Mouse (Mus musculus) cerebellum, postnatal 10 days (tissue): ENCODE measurements around the gene Letmd1.
"Not testable (repeated sequence)": the region's sequence is repeated elsewhere in the genome, so short reads cannot be mapped to it uniquely, and the experiment has no call there.

Source experiments
- DNase-seq, 2 experiments: peaks; one replicate each; pipeline ENCODE4 v3.0.0; 2021; ENCODE audit warnings: mixed read lengths in 2 of 2

Gene Letmd1

DNA sequence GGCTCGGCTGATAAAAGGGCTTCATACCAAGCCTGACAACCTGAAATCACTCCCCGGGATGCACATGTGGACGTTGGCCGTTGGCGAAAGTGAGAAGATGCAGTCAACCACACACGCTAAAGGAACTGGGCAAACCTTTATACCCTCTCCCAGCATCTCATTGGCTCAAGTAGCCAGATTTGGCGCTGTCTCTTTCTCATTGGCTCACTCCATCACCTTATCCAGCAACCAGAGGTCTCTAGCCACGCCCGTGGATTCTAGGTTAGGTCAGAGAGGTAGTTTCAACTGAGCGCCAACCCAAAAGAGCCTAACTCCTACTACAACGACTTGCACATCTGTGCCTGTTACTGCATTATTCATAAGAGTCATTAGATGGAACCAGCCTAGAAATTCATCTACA lies 16.3 kb upstream of the Letmd1 start:
- no peak for DNase-seq

GRCm38 (mm10) chr15:100456356-100456991 lies 12.3 kb upstream of the Letmd1 start:
- DNase-seq: no peak

DNA sequence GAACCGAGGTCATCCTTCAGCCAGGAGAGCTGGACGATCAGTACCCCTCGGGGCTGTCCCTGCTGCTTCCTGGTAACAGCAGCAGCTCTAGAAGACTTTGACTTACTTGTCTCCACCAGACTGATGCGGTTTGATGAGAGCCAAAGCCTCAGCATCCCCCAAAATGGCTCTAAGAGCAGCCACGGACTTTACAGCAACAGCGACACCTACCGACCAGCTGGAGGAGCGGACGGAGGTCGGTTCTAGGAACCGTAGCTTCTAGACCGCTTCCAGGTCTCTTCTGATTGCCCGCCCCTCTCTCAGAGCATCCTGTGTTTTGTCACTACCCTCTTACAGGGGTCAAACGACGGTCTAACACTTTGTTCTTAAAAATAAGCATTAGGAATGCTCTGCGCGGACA lies 11.5 kb upstream of the Letmd1 start:
- peak; percentile 88 to 91 for DNase-seq

- DNase-seq: peak; percentile 81 to 87
These were observed 10.8 kb upstream of the Letmd1 start for GRCm38 (mm10) chr15:100458055-100458454.

GRCm38 (mm10) chr15:100460942-100461341 lies 7.9 kb upstream of the Letmd1 start:
- DNase-seq: no peak

DNA sequence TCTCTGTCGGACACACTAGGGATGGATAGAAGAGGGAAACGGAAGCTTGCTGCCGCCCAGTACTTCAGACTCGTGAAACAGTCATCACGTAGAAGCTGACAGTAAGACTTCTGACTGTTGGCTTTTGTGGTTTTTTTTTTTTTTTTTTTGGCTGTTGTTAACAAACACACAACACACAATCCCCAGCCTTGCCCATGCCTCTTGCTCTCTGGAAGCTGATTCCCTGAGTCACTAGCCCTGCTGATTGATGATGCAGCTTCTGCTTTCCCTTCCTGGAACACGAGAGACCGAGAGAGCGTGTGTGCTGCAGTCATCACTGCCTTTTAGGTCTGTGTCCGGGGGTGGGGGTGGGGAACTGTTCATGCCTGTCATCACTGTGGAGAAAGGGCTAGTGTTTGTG lies 7.2 kb upstream of the Letmd1 start:
- DNase-seq: no peak

DNA sequence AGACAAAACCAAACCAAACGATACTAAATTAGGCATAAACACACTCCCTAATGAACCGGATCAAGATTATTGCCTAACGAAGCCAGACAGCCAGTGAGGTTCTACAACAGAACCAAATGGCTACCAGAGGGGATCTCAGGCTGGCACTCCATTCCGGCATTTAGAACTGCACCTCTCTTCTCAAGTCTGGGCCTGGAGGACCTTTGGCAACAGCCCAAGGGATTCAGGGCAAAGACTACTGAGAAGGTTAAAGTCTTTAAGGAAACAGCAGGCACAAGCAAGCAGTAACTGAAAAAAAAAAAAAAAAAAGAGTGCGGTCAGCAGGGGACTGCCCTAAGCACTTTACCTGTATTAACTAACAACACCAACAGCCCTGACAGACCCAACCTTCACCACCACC lies 6.7 kb upstream of the Letmd1 start:
- DNase-seq: no peak

DNA sequence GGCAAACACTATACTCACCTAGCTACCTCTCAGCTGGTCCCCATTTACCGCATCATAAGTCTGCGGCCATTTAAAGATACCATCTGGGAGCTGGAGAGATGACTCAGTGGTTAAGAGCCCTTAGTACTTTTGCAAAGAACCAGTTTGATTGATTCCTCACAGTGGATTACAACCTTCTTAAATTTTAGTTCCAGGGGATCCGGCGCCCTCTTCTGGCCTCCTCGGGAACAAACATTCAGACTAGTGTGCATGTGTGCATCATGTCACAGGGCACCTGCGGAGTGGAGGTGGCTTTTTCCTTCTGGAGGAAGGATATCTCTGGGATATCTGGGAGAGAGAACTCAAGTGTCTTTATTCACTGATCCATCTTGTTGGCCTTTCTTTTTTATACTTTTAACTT lies 5.1 kb upstream of the Letmd1 start:
- DNase-seq: peak; percentile 86 to 87

GRCm38 (mm10) chr15:100465432-100465831 lies 3.4 kb upstream of the Letmd1 start:
- no peak for DNase-seq

DNA sequence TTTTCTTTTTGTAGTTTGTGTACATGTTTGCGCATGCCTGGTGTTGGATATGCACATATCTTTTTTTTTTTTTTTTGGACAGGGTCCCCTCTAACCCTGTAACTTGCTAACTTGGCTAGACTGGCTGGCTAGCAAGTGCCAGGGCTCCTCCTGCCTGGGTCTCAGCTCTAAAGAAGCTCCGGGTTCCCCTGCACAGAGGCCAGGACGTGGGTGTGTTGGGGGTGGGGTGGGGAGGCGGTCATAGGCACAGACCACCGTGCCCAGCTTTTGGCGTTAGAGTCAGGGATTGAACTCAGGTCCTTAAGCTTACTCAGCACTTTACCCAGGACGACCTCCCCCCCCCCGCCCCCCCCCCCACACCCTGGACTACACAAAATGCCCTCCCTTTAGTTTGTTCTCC lies 1.1 kb upstream of the Letmd1 start:
- DNase-seq: no peak

DNA sequence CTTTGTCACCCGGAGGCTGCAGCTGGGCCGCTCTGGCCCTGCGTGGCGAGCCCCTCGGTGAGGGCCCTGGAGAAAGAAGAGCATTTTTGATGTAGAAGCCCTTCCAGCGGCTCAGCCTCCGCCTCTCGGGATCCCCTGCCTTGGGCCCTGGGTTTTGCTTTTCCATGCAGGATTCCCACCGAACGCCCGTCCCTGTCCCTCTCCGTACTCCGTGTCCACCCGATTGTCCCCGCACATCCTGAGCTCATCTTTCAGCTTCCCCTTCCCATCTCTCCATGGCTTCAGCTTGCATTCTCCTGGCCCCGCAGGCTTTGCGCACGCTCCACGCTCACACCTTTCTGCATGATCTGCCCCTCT lies 344 bp downstream of the Letmd1 start:
- no peak for DNase-seq

DNA sequence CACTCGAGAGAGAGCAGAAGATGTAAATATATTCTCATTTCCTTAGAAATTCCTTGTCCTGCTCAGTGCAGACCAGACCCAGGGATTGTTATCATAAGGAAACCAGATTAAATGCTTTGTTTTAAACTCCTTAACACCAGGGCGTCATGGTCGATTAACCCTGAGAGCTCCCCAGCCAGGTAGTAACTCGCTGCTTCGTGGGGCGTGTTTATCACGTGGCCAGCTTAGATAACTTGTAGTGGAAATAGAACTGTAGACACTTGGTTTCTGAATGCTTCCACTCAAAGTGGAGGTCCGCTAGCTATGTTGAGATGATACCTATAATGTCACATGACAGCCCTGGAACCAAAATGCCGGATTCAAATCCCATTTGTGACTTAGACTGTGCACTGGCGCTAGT lies 1.2 kb downstream of the Letmd1 start:
- DNase-seq: no peak

- no peak for DNase-seq
These were observed 5.2 kb downstream of the Letmd1 start for GRCm38 (mm10) chr15:100473926-100474503.

GRCm38 (mm10) chr15:100478351-100478750 lies 9.5 kb downstream of the Letmd1 start:
- no peak for DNase-seq

DNA sequence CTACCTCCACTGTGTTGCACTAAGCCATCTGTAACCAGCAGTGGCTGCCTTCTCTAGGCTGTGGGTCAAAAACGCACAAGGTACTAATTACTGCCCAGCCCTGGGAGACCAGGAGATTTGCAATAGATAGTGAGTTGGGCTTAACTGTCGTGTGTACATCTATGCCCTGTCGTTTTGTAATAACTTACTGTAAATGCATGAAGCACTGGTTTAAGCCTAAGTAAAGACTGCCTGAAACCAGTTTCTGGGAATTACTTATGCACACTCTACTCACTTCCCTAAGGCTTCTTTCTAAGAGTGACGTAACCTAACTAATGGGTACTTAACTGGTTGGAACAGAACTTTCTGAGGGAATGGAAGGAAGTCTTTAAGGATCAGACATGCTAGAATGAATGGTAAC lies 10.1 kb downstream of the Letmd1 start:
- no peak for DNase-seq

- no peak for DNase-seq
These were observed 16.8 kb downstream of the Letmd1 start for GRCm38 (mm10) chr15:100485576-100485975.

DNA sequence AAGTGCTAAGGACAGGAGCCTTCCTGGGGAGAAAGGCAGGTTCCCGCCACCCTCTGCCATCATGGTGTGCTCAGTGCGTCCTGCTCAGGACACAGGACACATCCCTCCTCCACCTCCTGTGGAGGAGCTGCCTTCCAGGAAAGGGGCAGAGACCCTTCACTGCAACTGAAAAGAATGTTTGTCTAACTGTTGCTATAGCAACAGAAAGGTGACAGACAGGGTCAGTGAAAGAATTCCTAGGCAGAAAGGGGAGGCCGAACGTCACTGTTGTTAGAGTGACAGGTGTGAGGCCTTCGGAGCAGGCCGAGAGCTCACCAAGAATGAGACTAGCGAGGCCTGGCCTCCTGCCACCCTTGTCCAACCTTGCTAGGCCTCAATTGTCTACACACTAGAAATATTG lies 17.6 kb downstream of the Letmd1 start:
- no peak for DNase-seq

DNA sequence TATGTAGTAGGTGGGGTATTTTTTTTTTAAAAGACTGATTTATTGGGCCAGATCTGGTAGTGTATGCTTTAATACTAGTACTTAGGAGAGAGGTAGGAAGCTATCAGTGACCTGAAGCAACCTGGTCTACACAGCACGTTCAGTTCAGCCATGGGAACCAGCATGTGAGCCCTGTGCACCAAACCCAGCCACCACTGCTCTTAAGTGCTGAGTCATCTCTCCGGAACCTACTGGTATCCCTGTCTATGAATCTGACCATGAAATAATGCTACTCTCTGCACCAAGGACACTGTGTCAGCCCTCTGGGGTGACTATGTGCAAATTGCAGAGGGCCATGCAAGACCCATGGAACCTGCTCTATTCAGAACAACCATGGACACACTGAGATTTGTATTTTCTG lies 18.2 kb downstream of the Letmd1 start:
- no peak for DNase-seq

- not testable (repeated sequence) for DNase-seq
These were observed 19.5 kb downstream of the Letmd1 start for GRCm38 (mm10) chr15:100488297-100488696.

DNA sequence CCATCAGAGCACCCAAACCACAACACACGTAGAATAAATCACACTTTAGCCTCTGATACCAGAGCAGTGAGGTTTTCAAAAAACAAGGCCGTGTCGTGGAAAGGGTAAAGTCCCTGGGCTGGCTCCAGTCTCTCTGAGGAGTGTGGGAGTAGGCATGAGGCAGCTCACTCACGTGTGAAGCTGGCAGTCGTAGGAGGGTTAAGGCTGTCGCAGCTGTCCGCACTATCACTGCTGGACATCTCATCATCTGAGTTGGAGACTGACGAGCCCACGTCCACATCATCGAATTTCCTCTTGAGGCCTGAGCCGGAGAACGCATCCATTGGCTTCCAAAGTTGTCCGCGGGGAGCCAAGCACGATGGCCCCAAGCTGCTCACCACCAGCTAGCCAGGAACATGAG lies 20.4 kb downstream of the Letmd1 start:
- DNase-seq: no peak

DNA sequence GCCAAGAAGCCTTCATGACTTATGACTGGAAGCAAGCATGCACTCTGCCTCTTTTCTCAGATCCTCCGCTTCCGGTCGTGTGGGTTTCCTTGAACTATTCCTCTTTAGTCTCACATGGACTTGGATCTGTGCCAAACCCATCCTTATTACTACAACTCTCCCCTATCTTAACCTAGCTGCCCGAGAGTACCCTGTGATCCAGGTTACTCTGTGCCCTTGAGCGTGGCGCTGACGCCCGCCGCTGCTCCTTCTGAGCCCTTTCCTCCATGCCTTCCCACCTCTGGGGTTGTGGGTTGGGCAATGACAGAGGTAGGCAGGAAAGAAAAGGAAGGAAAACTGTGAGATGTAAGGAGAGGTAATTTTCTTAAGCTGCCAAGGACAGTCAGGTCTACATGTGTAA lies 23.1 kb downstream of the Letmd1 start:
- DNase-seq: peak in 1 of 2 experiments; percentile 46

DNA sequence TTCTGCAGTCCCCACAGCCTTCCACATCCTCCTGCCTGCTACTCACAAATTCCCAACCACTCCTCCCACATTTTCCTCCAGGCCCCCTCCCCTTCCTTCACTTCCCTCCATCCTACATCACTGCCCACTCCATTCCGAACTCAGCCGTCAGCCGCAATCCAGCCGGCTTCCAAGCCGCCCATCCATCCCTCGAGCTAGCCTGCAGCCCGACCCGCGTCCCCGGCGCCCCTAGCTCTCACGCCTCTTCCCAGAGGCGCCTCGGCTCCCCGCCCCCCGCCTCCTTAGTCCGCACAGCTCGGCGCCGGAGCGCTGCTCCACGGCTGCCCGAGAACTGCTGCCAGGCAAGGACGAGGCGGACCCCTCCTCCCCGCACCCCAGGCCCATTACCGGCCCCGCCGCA lies 25.8 kb downstream of the Letmd1 start:
- DNase-seq: peak in 1 of 2 experiments; percentile 83

DNA sequence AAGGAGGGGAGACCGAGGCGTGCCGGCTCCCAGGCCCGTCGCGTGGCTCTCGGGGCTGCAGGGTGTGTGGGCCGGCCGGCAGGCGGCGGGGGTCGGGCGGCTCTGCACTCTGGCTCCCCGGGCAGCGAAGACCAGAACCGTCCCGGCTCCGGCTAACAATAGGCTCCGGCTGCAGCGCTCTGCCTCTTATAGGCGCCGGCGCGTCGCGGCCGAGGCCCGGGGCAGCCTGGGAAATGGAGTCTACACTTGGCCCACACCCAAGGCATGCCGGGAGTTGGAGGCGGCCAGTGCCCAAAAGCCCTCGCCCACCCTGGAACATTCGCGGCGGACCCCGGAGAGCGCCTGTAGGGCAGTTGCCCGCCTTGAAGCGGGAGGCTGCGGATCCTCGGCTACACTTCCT lies 26.3 kb downstream of the Letmd1 start, which contains the start of gene Csrnp2:
TSS of gene Csrnp2 (minus strand) at position 387 of the 400 bp plus-strand sequence.
- DNase-seq: peak; percentile 99

DNA sequence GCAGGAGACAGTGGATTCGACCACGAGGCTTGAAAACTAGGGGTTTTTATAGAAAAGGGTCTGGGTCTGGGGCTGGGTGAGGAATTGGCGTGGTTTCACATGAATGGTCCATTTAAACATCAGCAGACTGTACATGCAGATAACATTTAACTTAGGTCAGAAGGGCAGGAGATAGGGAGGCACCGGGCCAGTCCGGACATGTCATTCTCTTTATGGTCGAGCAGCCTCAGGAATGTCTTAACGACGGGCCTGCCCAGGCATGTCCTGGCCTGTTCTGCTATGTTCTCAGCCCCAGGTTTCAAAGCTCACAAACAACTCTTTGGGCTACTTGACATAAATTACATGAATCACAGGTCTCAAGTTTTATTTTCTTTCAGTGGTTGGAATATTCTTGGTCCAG lies 30.7 kb downstream of the Letmd1 start:
- DNase-seq: not testable (repeated sequence)
